Mouse (Mus musculus) MEL (cell line): ENCODE data around the gene Sel1l. TPM values are rescaled to one million over a fixed set of nuclear protein-coding genes. Genes with fewer than 3 reads are reported as not detected.

Experiments used
- DNase-seq: peaks from one replicate; pipeline ENCODE4 v3.0.0; 2011; ENCODE audit warnings: low read depth, low spot score
- H3K27ac ChIP-seq: 2 replicates; pipeline ENCODE4 v1.5.1; 2012; ENCODE audit warnings: low read depth, mild to moderate bottlenecking, control low read depth, low read length, moderate library complexity; ENCODE audit not compliant: control insufficient read depth
- H3K27me3 ChIP-seq, 2 experiments: fragments of 150-350 bp in 1 of 2; sonication (generic) in 1 of 2; 2 replicates each; pipeline ENCODE4 v1.6.1; 2012; ENCODE audit warnings: low read length in 2 of 2, mild to moderate bottlenecking in 2 of 2, improper control_type of control experiment in 1 of 2, moderate library complexity in 1 of 2; ENCODE audit not compliant: insufficient read depth in 2 of 2, control insufficient read depth in 1 of 2
- H3K36me3 ChIP-seq, 2 experiments: 2 replicates each; pipeline ENCODE4 v1.6.1; 2012 to 2014; ENCODE audit warnings: low read length in 2 of 2, improper control_type of control experiment in 1 of 2, inconsistent platforms in 1 of 2, mild to moderate bottlenecking in 1 of 2; ENCODE audit not compliant: insufficient read depth in 2 of 2, control insufficient read depth in 1 of 2
- H3K4me1 ChIP-seq, 2 experiments: fragments of 150-350 bp in 1 of 2; sonication (generic) in 1 of 2; 2 replicates each; pipeline ENCODE4 v1.6.1; 2012; ENCODE audit warnings: low read length in 2 of 2, improper control_type of control experiment in 1 of 2, mild to moderate bottlenecking in 1 of 2; ENCODE audit not compliant: insufficient read depth in 2 of 2, control insufficient read depth in 1 of 2
- H3K4me3 ChIP-seq, 2 experiments: fragments of 150-350 bp in 1 of 2; sonication (generic) in 1 of 2; 2 replicates each; pipeline ENCODE4 v1.5.1; 2012; ENCODE audit warnings: low read depth in 2 of 2, low read length in 2 of 2, mild to moderate bottlenecking in 2 of 2, moderate library complexity in 2 of 2, control low read depth in 1 of 2, improper control_type of control experiment in 1 of 2; ENCODE audit not compliant: control insufficient read depth in 1 of 2, insufficient read depth in 1 of 2
- H3K79me2 ChIP-seq: 2 replicates; pipeline ENCODE4 v1.6.1; 2012; ENCODE audit warnings: mild to moderate bottlenecking, low read length, moderate library complexity; ENCODE audit not compliant: control insufficient read depth, poor library complexity, insufficient read depth
- H3K9ac ChIP-seq: 2 replicates; pipeline ENCODE4 v1.6.1; 2012; ENCODE audit warnings: low read depth, mild to moderate bottlenecking, control low read depth, low read length, moderate library complexity; ENCODE audit not compliant: control insufficient read depth, poor library complexity, severe bottlenecking
- H3K9me3 ChIP-seq: fragments of 150-350 bp; sonication (generic); replicated peaks from 2 replicates; pipeline ENCODE4 v1.6.1; 2012; ENCODE audit warnings: mild to moderate bottlenecking, low read length, improper control_type of control experiment, moderate library complexity; ENCODE audit not compliant: insufficient read depth
- BHLHE40 ChIP-seq: IDR thresholded peaks from 2 replicates; pipeline ENCODE4 v1.6.1; 2012; ENCODE audit warnings: low read depth, mild to moderate bottlenecking, inconsistent platforms, low read length, improper control_type of control experiment, borderline replicate concordance
- CHD2 ChIP-seq: IDR thresholded peaks from 2 replicates; pipeline ENCODE4 v1.6.1; 2011; ENCODE audit warnings: low read length, improper control_type of control experiment
- CTCF ChIP-seq, 3 experiments: IDR thresholded peaks in 2 of 3; conservative IDR thresholded peaks in 1 of 3; 2 replicates each; pipeline ENCODE4 v1.5.1; 2011 to 2012; ENCODE audit warnings: low read length in 3 of 3, low read depth in 2 of 3, mild to moderate bottlenecking in 2 of 3, improper control_type of control experiment in 1 of 3, inconsistent platforms in 1 of 3, mixed read lengths in 1 of 3, moderate library complexity in 1 of 3; ENCODE audit not compliant: control insufficient read depth in 1 of 3, insufficient read depth in 1 of 3, poor library complexity in 1 of 3, severe bottlenecking in 1 of 3
- E2F4 ChIP-seq: IDR thresholded peaks from 2 replicates; pipeline ENCODE4 v1.6.1; 2011; ENCODE audit warnings: low read depth, low read length, improper control_type of control experiment, borderline replicate concordance
- ETS1 ChIP-seq: IDR thresholded peaks from 2 replicates; pipeline ENCODE4 v1.6.1; 2012; ENCODE audit warnings: low read depth, mild to moderate bottlenecking, inconsistent platforms, low read length, improper control_type of control experiment, moderate library complexity
- GABPA ChIP-seq: IDR thresholded peaks from 2 replicates; pipeline ENCODE4 v1.6.1; 2012; ENCODE audit warnings: low read depth, mild to moderate bottlenecking, inconsistent platforms, low read length, improper control_type of control experiment, moderate library complexity
- KAT2A ChIP-seq: conservative IDR thresholded peaks from 2 replicates; pipeline ENCODE4 v1.6.1; 2012; ENCODE audit warnings: low read depth, low read length, improper control_type of control experiment, inconsistent platforms
- MAX ChIP-seq: IDR thresholded peaks from 2 replicates; pipeline ENCODE4 v1.6.1; 2011; ENCODE audit warnings: low read length, improper control_type of control experiment
- MAZ ChIP-seq: IDR thresholded peaks from 2 replicates; pipeline ENCODE4 v1.6.1; 2012; ENCODE audit warnings: low read depth, mild to moderate bottlenecking, inconsistent platforms, low read length, improper control_type of control experiment
- MEF2A ChIP-seq: IDR thresholded peaks from 2 replicates; pipeline ENCODE4 v1.6.1; 2014; ENCODE audit warnings: low read depth, mild to moderate bottlenecking, inconsistent platforms, low read length, improper control_type of control experiment; ENCODE audit not compliant: poor library complexity, insufficient replicate concordance, severe bottlenecking; ENCODE audit errors: extremely low read depth
- MXI1 ChIP-seq: IDR thresholded peaks from 2 replicates; pipeline ENCODE4 v1.6.1; 2011; ENCODE audit warnings: mild to moderate bottlenecking, low read depth, low read length, improper control_type of control experiment
- MYB ChIP-seq: IDR thresholded peaks from 2 replicates; pipeline ENCODE4 v1.6.1; 2011; ENCODE audit warnings: mild to moderate bottlenecking, low read depth, low read length, improper control_type of control experiment
- NRF1 ChIP-seq: IDR thresholded peaks from 2 replicates; pipeline ENCODE4 v1.6.1; 2014; ENCODE audit warnings: low read depth, mild to moderate bottlenecking, inconsistent platforms, low read length, improper control_type of control experiment, moderate library complexity; ENCODE audit not compliant: poor library complexity, insufficient read depth, severe bottlenecking
- POLR2AphosphoS2 ChIP-seq: IDR thresholded peaks from 2 replicates; pipeline ENCODE4 v1.6.1; 2011; ENCODE audit warnings: low read length, improper control_type of control experiment
- RAD21 ChIP-seq: IDR thresholded peaks from 2 replicates; pipeline ENCODE4 v1.6.1; 2011; ENCODE audit warnings: mild to moderate bottlenecking, low read depth, low read length, improper control_type of control experiment
- RCOR1 ChIP-seq: IDR thresholded peaks from 2 replicates; pipeline ENCODE4 v1.6.1; 2012; ENCODE audit warnings: low read depth, mild to moderate bottlenecking, inconsistent platforms, low read length, improper control_type of control experiment
- SIN3A ChIP-seq: IDR thresholded peaks from 2 replicates; pipeline ENCODE4 v1.6.1; 2012; ENCODE audit warnings: low read length, improper control_type of control experiment, inconsistent platforms
- SMC3 ChIP-seq: IDR thresholded peaks from 2 replicates; pipeline ENCODE4 v1.6.1; 2011; ENCODE audit warnings: low read depth, low read length, improper control_type of control experiment
- TAL1 ChIP-seq: IDR thresholded peaks from 2 replicates; pipeline ENCODE4 v1.6.1; 2012; ENCODE audit warnings: mild to moderate bottlenecking, inconsistent platforms, low read length, moderate library complexity, mixed read lengths
- TBP ChIP-seq: IDR thresholded peaks from 2 replicates; pipeline ENCODE4 v1.8.0; 2011; ENCODE audit warnings: low read depth, low read length, improper control_type of control experiment
- UBTF ChIP-seq: IDR thresholded peaks from 2 replicates; pipeline ENCODE4 v1.6.1; 2012; ENCODE audit warnings: low read depth, mild to moderate bottlenecking, inconsistent platforms, low read length, improper control_type of control experiment, moderate library complexity, borderline replicate concordance; ENCODE audit not compliant: insufficient read depth
- USF2 ChIP-seq, 2 experiments: IDR thresholded peaks; 2 replicates each; pipeline ENCODE4 v1.6.1; 2011 to 2012; ENCODE audit warnings: improper control_type of control experiment in 2 of 2, low read length in 2 of 2, borderline replicate concordance in 1 of 2, inconsistent platforms in 1 of 2, low read depth in 1 of 2, mild to moderate bottlenecking in 1 of 2; ENCODE audit not compliant: insufficient read depth in 1 of 2
- ZKSCAN1 ChIP-seq: IDR thresholded peaks from 2 replicates; pipeline ENCODE4 v1.6.1; 2012; ENCODE audit warnings: low read depth, mild to moderate bottlenecking, inconsistent platforms, low read length, improper control_type of control experiment, moderate library complexity
- ZMIZ1 ChIP-seq: IDR thresholded peaks from 2 replicates; pipeline ENCODE4 v1.6.1; 2012; ENCODE audit warnings: low read depth, mild to moderate bottlenecking, inconsistent platforms, low read length, improper control_type of control experiment, moderate library complexity
- polyA plus RNA-seq, 2 experiments: library from polyadenylated mRNA; stranded (reverse) in 1 of 2; unstranded in 1 of 2; fragments of >175 nt in 1 of 2; fragments of >200 nt in 1 of 2; gene quantifications; 2 replicates each; pipeline versions ENCODE4 v1.2.1 to v1.2.4; 2012; ENCODE audit warnings: low replicate concordance in 2 of 2, low read depth in 1 of 2; ENCODE audit not compliant: insufficient read length in 2 of 2, insufficient read depth in 1 of 2, missing spikeins in 1 of 2
- total RNA-seq: library from RNA; depleted of rRNA; stranded (reverse); fragments of 300-350 nt; gene quantifications from 2 replicates; pipeline ENCODE4 v1.2.3, GENCODE M21; 2012

Gene Sel1l
- total and polyA plus RNA-seq, 3 experiments: 32.0 to 299 (median 35.6) TPM

DNA sequence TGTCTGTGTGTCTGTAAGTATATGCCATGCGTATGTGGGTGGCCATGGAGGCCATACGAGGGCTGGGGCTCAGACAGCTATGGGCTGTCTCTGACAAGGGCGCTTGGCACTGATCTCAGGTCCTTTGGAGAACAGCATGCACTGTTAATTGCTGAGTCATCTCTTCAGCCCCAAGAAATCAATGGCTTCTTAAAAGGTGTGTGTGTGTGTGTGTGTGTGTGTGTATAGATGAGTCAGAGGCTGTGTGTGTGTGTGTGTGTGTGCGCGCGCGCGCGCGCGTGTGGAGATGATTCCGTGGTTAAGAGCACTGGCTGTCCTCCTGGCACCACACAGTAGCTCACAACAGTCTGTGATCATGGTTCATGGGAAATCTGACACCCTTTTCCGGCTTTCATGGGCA is 5.1 kb downstream of the Sel1l start:
- Histone ChIP-seq H3K4me3 (no peak overlapping the region), H3K4me1 (peaks cover 7 to 11% of the 10 kb centered on the region in 2 experiments; a peak in 3 of 4 replicates), H3K36me3 (peaks cover 4 to 18% of the 10 kb centered on the region in 2 experiments), H3K27me3 (no peaks in the 10 kb centered on the region), H3K9ac (no peak overlapping the region), H3K27ac (no peak overlapping the region), H3K9me3 (no peaks in the 10 kb centered on the region), H3K79me2 (peaks cover 14% of the 10 kb centered on the region)
- TF ChIP-seq TAL1 (no peak), SMC3 (no peak), USF2 (IDR thresholded peaks at IDR 0.05; ENCODE audit: borderline replicate concordance in 1 of 2, insufficient read depth in 1 of 2, low read depth in 1 of 2, low read length in 2 of 2) (no peak), MEF2A (no peak), CHD2 (no peak), E2F4 (no peak), SIN3A (no peak), TBP (no peak), GABPA (no peak)
- peak; percentile 11 for DNase-seq

DNA sequence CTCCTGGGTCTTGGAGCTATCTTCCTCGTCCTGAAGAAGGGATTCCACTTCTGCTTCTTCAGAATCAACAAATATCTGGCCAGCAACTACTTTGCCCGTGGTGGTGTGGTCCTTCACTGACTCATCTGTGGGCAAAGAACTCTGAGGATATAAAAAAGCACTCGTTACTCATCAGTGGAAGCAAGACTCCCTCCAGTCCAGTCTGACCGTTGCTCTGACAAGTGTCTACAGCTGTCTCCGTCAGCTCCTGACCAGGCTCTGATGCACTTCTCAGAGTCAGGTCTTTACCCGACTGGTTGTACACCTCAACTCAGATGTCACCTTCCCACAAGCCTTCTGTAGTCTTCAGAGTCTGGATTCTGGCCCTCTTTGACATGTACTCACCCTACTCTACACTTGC is 7.2 kb downstream of the Sel1l start:
- no peak for DNase-seq
- peaks cover 7 to 12% of the 10 kb centered on the region in 2 experiments for H3K36me3 ChIP-seq
- H3K4me1 ChIP-seq: peaks cover 7 to 9% of the 10 kb centered on the region in 2 experiments; a peak in 3 of 4 replicates
- no peak overlapping the region for H3K4me3 ChIP-seq
- no peaks in the 10 kb centered on the region for H3K9me3 ChIP-seq
- H3K27ac ChIP-seq: no peak overlapping the region
- no peak overlapping the region for H3K9ac ChIP-seq
- no peak for TF ChIP-seq SMC3
- TF ChIP-seq RCOR1: no peak
- no peak for TF ChIP-seq MAX
- TF ChIP-seq SIN3A: no peak
- no peak for TF ChIP-seq MXI1
- no peak for TF ChIP-seq CTCF (IDR thresholded peaks at IDR 0.05 in 2 of 3, conservative IDR thresholded peaks at IDR 0.05 in 1 of 3; ENCODE audit: control insufficient read depth in 1 of 3, insufficient read depth in 1 of 3, low read depth in 2 of 3, low read length in 3 of 3, poor library complexity in 1 of 3, severe bottlenecking in 1 of 3)
- no peak for TF ChIP-seq BHLHE40
- no peak for TF ChIP-seq GABPA
- no peak for TF ChIP-seq MYB
- TF ChIP-seq CHD2: no peak
- no peak for TF ChIP-seq ETS1
- TF ChIP-seq ZKSCAN1: no peak
- no peak for TF ChIP-seq RAD21
- TF ChIP-seq POLR2AphosphoS2: no peak
- no peak for TF ChIP-seq TBP
- TF ChIP-seq KAT2A: no peak
- no peak for TF ChIP-seq MAZ
- no peak for TF ChIP-seq NRF1
- TF ChIP-seq UBTF: no peak
- TF ChIP-seq ZMIZ1: no peak
- H3K79me2 ChIP-seq: 0 out of 2 replicates have a peak, but pooled peaks cover 2% of the 10 kb centered on the region
- H3K27me3 ChIP-seq: no peaks in the 10 kb centered on the region
